Mouse (Mus musculus) liver, postnatal 0 days (tissue): ENCODE results near the gene Ghsr.

ENCODE experiments used
- CTCF ChIP-seq: sonication (generic); IDR thresholded peaks from 2 replicates; pipeline ENCODE4 v1.5.1; 2016; ENCODE audit warnings: antibody characterized with exemption, low read depth
- EP300 ChIP-seq: IDR thresholded peaks from 2 replicates; pipeline ENCODE4 v1.6.1; 2016; ENCODE audit warnings: antibody characterized with exemption, low read depth, mild to moderate bottlenecking

- TF ChIP-seq EP300, result no peak
- no peak for TF ChIP-seq CTCF
Measured at GRCm38 (mm10) chr3:27322591-27322990, 48.6 kb upstream of the Ghsr start.
